Mouse (Mus musculus) WW6 (cell line): ENCODE data around the gene Tap1.
"Not testable (repeated sequence)": the region's sequence is repeated elsewhere in the genome, so short reads cannot be mapped to it uniquely, and the experiment has no call there.

ENCODE experiments used
- DNase-seq: peaks from one replicate; pipeline ENCODE4 v3.0.0-alpha.2; 2013; ENCODE audit warnings: low read depth, low spot score

The Tap1 gene

DNA sequence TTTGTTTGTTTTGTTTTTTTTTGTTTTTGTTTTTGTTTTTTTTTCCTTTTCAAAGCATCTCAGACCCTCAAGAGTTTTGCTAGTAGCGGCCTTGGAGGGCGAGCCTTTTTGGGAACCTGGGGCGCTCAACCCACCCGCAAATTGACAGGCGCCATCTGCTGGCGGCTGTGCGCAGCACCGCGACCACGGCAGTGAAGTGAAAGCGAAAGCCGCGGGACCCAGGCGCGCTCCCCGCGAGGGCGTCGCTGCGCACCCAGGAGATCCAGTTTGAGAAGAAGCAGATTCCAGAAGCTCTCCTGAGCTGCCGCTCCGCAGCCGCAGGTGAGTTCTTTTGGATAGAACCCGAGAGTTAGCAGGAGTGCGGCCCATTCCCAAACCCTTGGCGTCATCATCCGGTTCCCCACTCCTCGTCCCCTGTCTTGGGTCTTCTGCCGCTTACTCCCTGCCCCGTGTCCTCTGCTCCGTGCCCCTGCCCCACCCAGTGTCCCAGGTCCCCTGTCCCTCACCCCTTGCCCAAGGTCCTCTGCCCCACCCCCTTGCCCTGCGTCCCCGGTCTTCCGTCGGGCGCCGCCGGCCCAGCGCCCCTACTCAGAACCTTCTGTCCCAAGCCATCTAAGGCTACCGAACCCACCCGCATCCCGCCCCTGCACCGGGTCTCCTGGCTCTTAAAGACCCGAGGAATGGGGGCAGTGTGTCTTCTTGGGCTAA, 17.1 kb downstream of the Tap1 start:
- DNase-seq = peak; percentile 48

GRCm38 (mm10) chr17:34205021-34205745, 17.8 kb downstream of the Tap1 start:
- no peak for DNase-seq

DNA sequence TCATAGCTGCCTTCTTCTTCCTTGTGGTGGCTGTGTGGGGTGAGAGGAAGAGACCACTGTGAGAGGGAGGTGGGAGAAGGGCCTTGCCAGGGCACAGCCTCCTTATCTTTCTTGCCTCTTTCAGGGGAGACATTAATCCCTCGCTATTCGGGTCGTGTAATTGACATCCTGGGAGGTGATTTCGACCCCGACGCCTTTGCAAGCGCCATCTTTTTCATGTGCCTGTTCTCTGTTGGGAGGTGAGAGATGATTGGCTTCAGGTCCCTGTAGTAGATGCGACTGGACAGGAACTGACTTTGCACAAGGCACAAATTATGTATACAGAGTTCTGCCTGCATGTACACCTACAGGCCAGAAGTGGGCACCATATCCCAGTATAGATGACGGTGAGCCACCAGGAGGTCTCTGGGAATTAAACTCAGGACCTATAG, 18.4 kb downstream of the Tap1 start:
- DNase-seq = no peak

GRCm38 (mm10) chr17:34206731-34207130, 19.4 kb downstream of the Tap1 start:
- DNase-seq = no peak

- DNase-seq = no peak
Measured at GRCm38 (mm10) chr17:34207456-34207855, 20.1 kb downstream of the Tap1 start.

DNA sequence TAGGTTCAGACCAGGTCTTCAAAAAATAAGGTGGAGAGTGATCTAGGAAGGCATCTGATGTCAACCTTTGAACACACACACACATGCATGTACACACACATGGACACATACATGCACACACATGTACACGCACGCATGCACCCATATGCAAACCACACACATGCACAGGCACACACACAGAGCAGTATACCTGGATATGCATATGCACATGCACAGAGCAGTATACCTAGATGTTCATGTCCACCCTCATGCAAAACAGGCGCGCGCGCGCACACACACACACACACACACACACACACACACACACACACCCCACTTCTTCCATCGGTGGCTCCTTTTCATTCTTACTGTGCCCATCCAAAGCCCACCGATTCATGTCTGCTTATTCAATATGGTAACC, 20.5 kb downstream of the Tap1 start:
- no peak for DNase-seq

GRCm38 (mm10) chr17:34208421-34208820, 21.1 kb downstream of the Tap1 start:
- DNase-seq = no peak

GRCm38 (mm10) chr17:34209680-34210079, 22.3 kb downstream of the Tap1 start:
- no peak for DNase-seq

GRCm38 (mm10) chr17:34210599-34210998, 23.2 kb downstream of the Tap1 start:
- no peak for DNase-seq

GRCm38 (mm10) chr17:34211746-34212365, 24.5 kb downstream of the Tap1 start:
- no peak for DNase-seq

DNA sequence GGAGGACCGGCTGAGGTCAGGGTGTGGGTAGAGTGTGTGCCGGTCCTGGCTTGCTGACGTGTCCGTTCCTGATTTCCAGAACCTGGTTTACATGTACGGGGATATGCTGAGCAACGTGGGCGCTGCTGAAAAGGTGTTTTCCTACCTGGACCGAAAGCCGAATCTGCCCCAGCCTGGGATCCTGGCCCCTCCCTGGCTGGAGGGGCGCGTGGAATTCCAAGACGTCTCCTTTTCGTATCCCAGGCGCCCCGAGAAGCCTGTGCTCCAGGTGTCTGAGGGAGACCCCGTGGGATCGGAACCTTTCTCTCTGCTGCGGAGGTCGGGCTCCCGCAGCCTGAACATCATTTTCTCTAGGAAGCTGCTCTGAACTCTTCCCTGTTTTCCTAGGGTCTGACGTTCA, 26.6 kb downstream of the Tap1 start:
- DNase-seq = no peak

DNA sequence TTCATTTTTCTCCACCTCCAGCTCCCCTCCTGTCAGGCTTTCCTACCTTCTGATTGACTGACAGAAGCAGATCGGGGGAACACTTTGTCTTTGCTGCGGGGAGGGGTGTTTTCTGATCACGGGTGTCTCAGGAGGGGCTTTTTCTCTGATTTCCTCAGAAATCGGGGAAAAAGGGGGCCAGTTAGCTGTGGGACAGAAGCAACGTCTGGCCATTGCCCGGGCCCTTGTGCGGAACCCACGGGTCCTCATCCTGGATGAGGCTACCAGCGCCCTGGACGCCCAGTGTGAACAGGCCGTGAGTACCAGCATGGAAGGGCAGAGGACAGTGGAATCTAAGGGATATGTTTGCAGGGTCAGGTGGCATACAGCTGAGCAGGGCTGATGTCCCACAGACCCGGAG, 27.8 kb downstream of the Tap1 start:
- DNase-seq = no peak

GRCm38 (mm10) chr17:34217216-34217928, 30.0 kb downstream of the Tap1 start:
- DNase-seq = no peak

- no peak for DNase-seq
Measured at GRCm38 (mm10) chr17:34217986-34218385, 30.6 kb downstream of the Tap1 start.

DNA sequence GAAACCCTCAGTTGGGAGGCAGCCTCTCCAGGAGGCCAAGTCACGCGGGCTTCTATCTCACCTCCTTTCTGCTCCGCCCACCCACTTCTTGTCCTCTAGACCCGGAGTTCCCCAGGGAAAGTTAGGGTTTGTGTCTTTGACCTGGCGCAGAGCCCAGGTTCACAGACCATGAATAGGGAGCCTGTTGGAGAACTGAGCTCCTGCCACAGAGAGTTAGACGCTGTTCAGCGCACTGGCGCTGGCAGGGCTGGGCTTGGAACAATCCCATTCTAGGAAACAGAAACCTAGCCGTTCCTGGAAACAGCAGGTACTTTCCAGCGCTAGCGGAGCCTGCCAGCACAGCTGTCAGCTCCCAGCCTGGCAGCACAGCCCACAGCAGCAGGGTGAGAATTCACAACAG, 31.3 kb downstream of the Tap1 start:
- DNase-seq = no peak

- DNase-seq = not testable (repeated sequence)
Measured at GRCm38 (mm10) chr17:34219096-34219495, 31.7 kb downstream of the Tap1 start.

GRCm38 (mm10) chr17:34219801-34220200, 32.4 kb downstream of the Tap1 start:
- not testable (repeated sequence) for DNase-seq

- DNase-seq = not testable (repeated sequence)
Measured at GRCm38 (mm10) chr17:34220401-34220800, 33.0 kb downstream of the Tap1 start.

- no peak for DNase-seq
Measured at GRCm38 (mm10) chr17:34224816-34225215, 37.5 kb downstream of the Tap1 start.

- no peak for DNase-seq
Measured at GRCm38 (mm10) chr17:34225426-34225825, 38.1 kb downstream of the Tap1 start.

DNA sequence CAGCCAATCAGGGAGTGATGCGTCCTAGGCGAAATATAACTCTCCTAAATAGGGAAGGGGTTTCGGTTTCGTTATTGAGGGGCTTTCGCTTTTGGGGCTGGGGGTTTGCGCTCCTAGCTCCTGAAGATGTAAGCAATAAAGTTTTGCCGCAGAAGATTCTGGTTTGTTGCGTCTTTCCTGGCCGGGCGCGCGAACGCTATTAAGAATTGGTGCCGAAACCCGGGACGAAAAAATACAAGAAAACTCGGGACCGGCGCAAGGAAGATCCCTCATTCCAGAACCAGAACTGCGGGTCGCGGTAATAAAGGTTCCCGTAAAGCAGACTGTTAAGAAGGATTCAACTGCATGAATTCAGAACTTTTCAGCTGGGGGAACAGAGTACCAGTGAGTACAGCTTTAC, 38.6 kb downstream of the Tap1 start:
- DNase-seq = not testable (repeated sequence)

- DNase-seq = not testable (repeated sequence)
Measured at GRCm38 (mm10) chr17:34230971-34231370, 43.6 kb downstream of the Tap1 start.
